Mouse (Mus musculus) midbrain, embryonic 12.5 days (tissue): ENCODE measurements around the gene Rapgef2. TPM values are rescaled to one million over a fixed set of nuclear protein-coding genes. Genes with fewer than 3 reads are reported as not detected.

Experiments used
- ATAC-seq: fragments of 200-750 bp; cut with Nextera tagmentation; 2 replicates; pipeline ENCODE4 v1.8.0; 2017; ENCODE audit warnings: low read depth, moderate TSS enrichment, moderate library complexity; ENCODE audit not compliant: low FRiP score
- H3K27ac ChIP-seq: fragments of 300-500 bp; sonication (generic); replicated peaks from 2 replicates; pipeline ENCODE4 v1.5.1; 2016; ENCODE audit warnings: mild to moderate bottlenecking
- H3K27me3 ChIP-seq: fragments of 300-500 bp; sonication (generic); 2 replicates; pipeline ENCODE4 v1.6.1; 2016; ENCODE audit warnings: mild to moderate bottlenecking
- H3K36me3 ChIP-seq: fragments of 300-500 bp; sonication (generic); 2 replicates; pipeline ENCODE4 v1.6.1; 2016
- H3K4me1 ChIP-seq: fragments of 300-500 bp; sonication (generic); 2 replicates; pipeline ENCODE4 v1.6.1; 2016
- H3K4me2 ChIP-seq: fragments of 300-500 bp; sonication (generic); replicated peaks from 2 replicates; pipeline ENCODE4 v1.6.1; 2016; ENCODE audit warnings: mild to moderate bottlenecking, moderate library complexity
- H3K4me3 ChIP-seq: fragments of 300-500 bp; sonication (generic); 2 replicates; pipeline ENCODE4 v1.5.1; 2016; ENCODE audit warnings: mild to moderate bottlenecking
- H3K9ac ChIP-seq: fragments of 300-500 bp; sonication (generic); replicated peaks from 2 replicates; pipeline ENCODE4 v1.6.1; 2016; ENCODE audit warnings: mild to moderate bottlenecking, moderate library complexity
- H3K9me3 ChIP-seq: fragments of 300-500 bp; sonication (generic); 2 replicates; pipeline ENCODE4 v1.6.1; 2016; ENCODE audit warnings: mild to moderate bottlenecking
- WGBS: fragments of 180-500 bp; shearing (Covaris S2); methylation state at CpG from one replicate; pipeline ENCODE4 v1.1.7; 2016; 5-methylcytosine and 5-hydroxymethylcytosine counted together
- polyA plus RNA-seq: library from polyadenylated mRNA; unstranded; fragments of >200 nt; fragmentation: Nextera tagmentation; extraction: Ambion mirVana; gene quantifications from 2 replicates; pipeline ENCODE4 v1.2.1, GENCODE M21; 2016

Rapgef2 gene
- polyA plus RNA-seq, 1 experiment from 2014 or later = 9.7 TPM

DNA sequence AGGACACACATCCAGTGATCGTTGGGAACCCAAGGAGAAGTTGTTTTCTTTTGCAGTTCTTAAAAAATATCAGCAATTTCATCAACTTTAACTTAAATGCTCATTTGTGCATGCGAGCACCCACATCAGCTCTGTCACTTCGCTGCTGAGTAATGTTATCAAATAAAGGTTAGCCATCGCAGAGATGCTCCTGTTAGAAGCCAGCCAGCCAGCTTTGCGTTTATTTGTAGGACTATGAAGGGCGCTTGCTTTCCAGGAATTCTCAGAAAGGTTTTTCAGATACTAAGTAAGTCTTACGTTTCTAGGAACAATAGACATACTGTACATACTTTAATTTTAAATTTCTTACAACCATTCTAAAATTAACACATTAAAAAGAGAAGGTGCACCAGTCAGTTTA lies 185.5 kb downstream of the Rapgef2 start:
- Histone ChIP-seq H3K9ac (no peak overlapping the region), H3K27me3 (no peaks in the 10 kb centered on the region), H3K27ac (no peak overlapping the region), H3K4me1 (no peaks in the 10 kb centered on the region), H3K9me3 (no peaks in the 10 kb centered on the region), H3K36me3 (peaks cover 11% of the 10 kb centered on the region), H3K4me2 (no peak overlapping the region), H3K4me3 (no peak overlapping the region)
- no peak for ATAC-seq
- 95% methylated on average over 7 of the region's 7 CpGs for WGBS

DNA sequence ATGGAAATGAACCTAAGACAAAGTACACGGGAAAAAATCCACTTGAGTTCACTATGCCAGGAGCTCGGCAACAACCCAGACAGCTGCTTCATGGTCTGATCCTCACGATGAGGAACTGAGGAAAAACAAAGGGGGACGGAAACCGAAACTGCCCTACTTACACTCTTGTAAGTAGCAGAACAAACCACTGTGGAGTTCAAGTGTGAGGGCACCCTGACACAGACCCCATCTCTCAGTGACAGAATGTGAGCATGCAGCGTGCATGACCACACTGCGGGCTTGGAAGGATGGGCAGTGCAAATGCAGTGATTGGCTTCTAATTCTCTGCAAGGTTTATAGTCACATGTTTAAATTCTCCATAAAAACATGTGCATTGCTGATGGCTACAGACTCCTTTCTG lies 197.2 kb downstream of the Rapgef2 start:
- peaks cover 58% of the 10 kb centered on the region for H3K36me3 ChIP-seq
- no peak overlapping the region for H3K4me3 ChIP-seq
- no peaks in the 10 kb centered on the region for H3K9me3 ChIP-seq
- no peaks in the 10 kb centered on the region for H3K4me1 ChIP-seq
- H3K4me2 ChIP-seq = no peak overlapping the region
- no peak for ATAC-seq
- no peaks in the 10 kb centered on the region for H3K27me3 ChIP-seq
- 82% methylated on average over 7 of the region's 7 CpGs for WGBS
- H3K9ac ChIP-seq = no peak overlapping the region
- H3K27ac ChIP-seq = no peak overlapping the region

DNA sequence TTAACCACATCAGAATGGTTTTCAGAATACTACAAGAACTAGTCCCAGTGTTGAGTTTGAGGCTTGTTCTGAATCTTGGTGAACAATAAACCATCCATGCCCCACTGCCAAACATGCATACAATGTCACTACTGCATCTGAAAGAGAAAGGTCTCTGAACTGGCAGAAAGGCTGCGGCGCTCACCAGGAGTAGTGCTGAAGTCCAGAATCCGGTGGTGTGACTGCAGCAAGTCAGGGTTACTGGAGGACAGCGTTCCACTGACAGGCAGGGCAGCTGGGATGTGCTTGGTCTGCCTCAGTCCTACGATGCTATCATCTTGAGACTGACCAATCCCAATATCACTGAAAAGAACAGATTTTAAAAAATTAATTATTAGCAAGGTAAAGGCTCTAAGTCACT lies 197.9 kb downstream of the Rapgef2 start:
- WGBS = 93% methylated on average over 5 of the region's 5 CpGs
- Histone ChIP-seq H3K4me2 (no peak overlapping the region), H3K4me3 (no peak overlapping the region), H3K36me3 (peaks cover 58% of the 10 kb centered on the region), H3K27me3 (no peaks in the 10 kb centered on the region), H3K9ac (no peak overlapping the region), H3K9me3 (no peaks in the 10 kb centered on the region), H3K4me1 (no peaks in the 10 kb centered on the region), H3K27ac (no peak overlapping the region)
- no peak for ATAC-seq

- no peak overlapping the region for H3K4me3 ChIP-seq
- peaks cover 53% of the 10 kb centered on the region for H3K36me3 ChIP-seq
- H3K4me1 ChIP-seq = no peaks in the 10 kb centered on the region
Observed at GRCm38 (mm10) chr3:79086282-79086681, 200.0 kb downstream of the Rapgef2 start.

DNA sequence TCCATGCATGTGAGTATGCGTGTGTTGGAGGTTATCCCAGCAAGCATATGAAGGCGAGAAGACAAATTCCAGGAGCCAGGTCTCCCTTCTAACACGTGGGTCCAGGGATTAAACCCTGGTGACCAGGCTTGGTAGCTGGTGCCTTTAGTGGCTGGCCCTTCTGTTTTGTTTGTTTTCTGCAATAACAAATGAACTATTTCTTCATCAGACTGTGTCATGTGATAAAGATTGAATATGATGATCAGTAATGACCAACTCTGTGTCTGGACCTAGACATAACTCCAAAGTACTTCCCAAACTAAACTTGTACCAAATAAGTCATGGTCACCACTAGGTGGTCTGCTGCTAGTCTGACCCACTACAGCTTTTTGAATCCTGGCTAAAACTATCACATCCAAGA lies 202.4 kb downstream of the Rapgef2 start:
- no peaks in the 10 kb centered on the region for H3K9me3 ChIP-seq
- ATAC-seq = no peak
- H3K4me1 ChIP-seq = no peaks in the 10 kb centered on the region
- no peak overlapping the region for H3K9ac ChIP-seq
- 95% methylated on average over 3 of the region's 3 CpGs for WGBS
- H3K27ac ChIP-seq = no peak overlapping the region
- no peak overlapping the region for H3K4me2 ChIP-seq
- H3K4me3 ChIP-seq = no peak overlapping the region
- peaks cover 62% of the 10 kb centered on the region for H3K36me3 ChIP-seq
- no peaks in the 10 kb centered on the region for H3K27me3 ChIP-seq

More at GRCm38 (mm10) chr3:79086282-79086681, 200.0 kb downstream of the Rapgef2 start:
- Histone ChIP-seq H3K9me3 (no peaks in the 10 kb centered on the region), H3K27me3 (no peaks in the 10 kb centered on the region), H3K4me2 (no peak overlapping the region), H3K9ac (no peak overlapping the region), H3K27ac (no peak overlapping the region)
- ATAC-seq = no peak
- WGBS = 83% methylated on average over 4 of the region's 4 CpGs

DNA sequence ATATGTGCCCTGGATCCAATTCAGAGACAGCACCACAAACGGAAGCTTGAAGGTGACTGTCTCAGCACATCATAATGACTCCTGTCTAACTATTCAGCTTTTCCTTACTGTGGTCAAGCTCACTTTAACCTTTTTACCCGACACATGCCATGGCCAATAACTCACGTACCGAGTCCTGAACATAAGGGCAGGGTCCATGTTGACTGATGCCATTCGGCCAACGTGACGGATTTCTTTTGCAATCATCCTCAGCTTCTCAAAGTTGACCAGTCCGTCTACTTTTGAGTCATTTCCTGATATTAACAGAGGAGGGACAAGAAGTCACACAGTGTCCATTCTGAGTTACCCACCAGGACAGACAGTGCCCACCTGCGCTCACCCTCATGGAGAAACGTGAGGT lies 203.3 kb downstream of the Rapgef2 start:
- WGBS = 95% methylated on average over 10 of the region's 10 CpGs

GRCm38 (mm10) chr3:79079076-79079475 lies 207.2 kb downstream of the Rapgef2 start:
- Histone ChIP-seq H3K9ac (no peak overlapping the region), H3K36me3 (peaks cover 40% of the 10 kb centered on the region), H3K4me3 (no peak overlapping the region), H3K27ac (no peak overlapping the region), H3K27me3 (no peaks in the 10 kb centered on the region), H3K9me3 (no peaks in the 10 kb centered on the region), H3K4me2 (no peak overlapping the region), H3K4me1 (no peaks in the 10 kb centered on the region)
- ATAC-seq = no peak
- 88% methylated on average over 3 of the region's 3 CpGs for WGBS

More for the DNA sequence above, 203.3 kb downstream of the Rapgef2 start:
- Histone ChIP-seq H3K27ac (no peak overlapping the region), H3K27me3 (no peaks in the 10 kb centered on the region), H3K4me2 (no peak overlapping the region), H3K36me3 (peaks cover 65% of the 10 kb centered on the region), H3K9me3 (no peaks in the 10 kb centered on the region), H3K4me3 (no peak overlapping the region), H3K4me1 (no peaks in the 10 kb centered on the region), H3K9ac (no peak overlapping the region)
- no peak for ATAC-seq

- WGBS = 81% methylated on average over 3 of the region's 3 CpGs
- H3K27me3 ChIP-seq = no peaks in the 10 kb centered on the region
- H3K4me2 ChIP-seq = no peak overlapping the region
- no peak overlapping the region for H3K27ac ChIP-seq
- H3K36me3 ChIP-seq = peaks cover 22% of the 10 kb centered on the region
- no peak overlapping the region for H3K9ac ChIP-seq
- H3K9me3 ChIP-seq = no peaks in the 10 kb centered on the region
- no peak overlapping the region for H3K4me3 ChIP-seq
- no peak for ATAC-seq
- no peaks in the 10 kb centered on the region for H3K4me1 ChIP-seq
Observed at GRCm38 (mm10) chr3:79074970-79075369, 211.3 kb downstream of the Rapgef2 start.

DNA sequence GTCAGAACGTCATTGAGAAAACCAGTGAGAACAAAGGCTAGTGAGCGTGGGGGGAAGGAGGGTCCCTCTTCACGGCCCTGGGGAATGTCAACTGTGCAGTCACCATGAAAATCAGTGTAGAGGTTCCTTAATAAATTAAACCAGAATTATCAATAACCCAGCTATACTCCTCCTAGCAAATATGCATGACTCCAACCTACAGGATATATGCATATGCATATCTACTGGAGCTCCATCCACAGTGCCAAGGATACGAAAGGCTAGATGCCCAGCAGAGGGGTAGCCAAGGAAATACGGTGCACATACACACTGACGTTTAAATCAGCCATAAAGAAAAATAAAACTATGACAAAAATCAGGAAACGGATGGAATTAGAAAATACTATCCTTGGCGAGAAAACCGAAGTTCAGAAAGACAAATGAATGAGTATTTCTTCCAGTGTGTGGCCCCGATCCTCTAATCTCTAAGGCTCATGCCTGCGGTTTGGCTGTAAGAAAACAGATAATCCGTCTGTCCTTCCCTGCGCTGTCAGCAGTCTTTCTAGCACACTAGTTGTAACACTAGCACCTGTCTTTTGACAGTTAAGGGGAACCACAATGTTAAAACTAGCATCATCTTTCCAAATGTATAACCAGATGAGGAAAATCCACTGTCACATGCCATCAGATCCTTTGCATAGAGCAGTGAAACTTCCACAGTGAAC lies 212.6 kb downstream of the Rapgef2 start:
- H3K27me3 ChIP-seq = no peaks in the 10 kb centered on the region
- H3K4me2 ChIP-seq = no peak overlapping the region
- no peaks in the 10 kb centered on the region for H3K4me1 ChIP-seq
- no peak for ATAC-seq
- 86% methylated on average over 13 of the region's 13 CpGs for WGBS
- H3K4me3 ChIP-seq = no peak overlapping the region
- H3K9ac ChIP-seq = no peak overlapping the region
- H3K36me3 ChIP-seq = peaks cover 28% of the 10 kb centered on the region
- no peaks in the 10 kb centered on the region for H3K9me3 ChIP-seq
- no peak overlapping the region for H3K27ac ChIP-seq

GRCm38 (mm10) chr3:79071561-79071960 lies 214.8 kb downstream of the Rapgef2 start:
- H3K27me3 ChIP-seq = no peaks in the 10 kb centered on the region
- no peak for ATAC-seq
- H3K9me3 ChIP-seq = no peaks in the 10 kb centered on the region
- H3K9ac ChIP-seq = no peak overlapping the region
- peaks cover 32% of the 10 kb centered on the region for H3K36me3 ChIP-seq
- H3K27ac ChIP-seq = no peak overlapping the region
- H3K4me3 ChIP-seq = no peak overlapping the region
- H3K4me2 ChIP-seq = no peak overlapping the region
- no peaks in the 10 kb centered on the region for H3K4me1 ChIP-seq
- 70% methylated on average over 5 of the region's 7 CpGs for WGBS

- no peak for ATAC-seq
- H3K9ac ChIP-seq = no peak overlapping the region
- H3K9me3 ChIP-seq = no peaks in the 10 kb centered on the region
- no peak overlapping the region for H3K4me2 ChIP-seq
- 91% methylated on average over 10 of the region's 10 CpGs for WGBS
- H3K27me3 ChIP-seq = no peaks in the 10 kb centered on the region
- H3K27ac ChIP-seq = no peak overlapping the region
- peaks cover 40% of the 10 kb centered on the region for H3K36me3 ChIP-seq
- H3K4me3 ChIP-seq = no peak overlapping the region
- H3K4me1 ChIP-seq = no peaks in the 10 kb centered on the region
Observed at GRCm38 (mm10) chr3:79069891-79070290, 216.4 kb downstream of the Rapgef2 start.

DNA sequence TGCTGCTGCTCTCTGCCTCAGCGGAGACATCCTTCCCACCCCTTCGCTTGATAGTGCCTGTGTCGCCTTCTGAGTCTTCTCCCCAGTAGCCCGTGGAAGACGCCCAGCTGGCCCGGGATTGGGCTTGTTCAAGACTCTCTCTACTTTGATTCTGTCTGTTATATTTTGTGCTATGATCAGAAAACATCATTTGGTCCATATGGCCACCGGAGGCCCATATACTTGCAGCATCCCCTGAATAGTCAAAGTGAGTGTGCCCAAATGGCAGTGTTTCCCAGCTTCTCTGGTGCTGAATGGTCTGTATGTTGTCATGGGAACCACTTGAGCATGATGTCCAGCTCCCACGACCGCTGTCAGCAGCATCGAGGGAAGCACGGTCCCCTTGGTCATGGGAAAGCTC lies 217.3 kb downstream of the Rapgef2 start:
- Histone ChIP-seq H3K36me3 (peaks cover 44% of the 10 kb centered on the region), H3K4me2 (no peak overlapping the region), H3K27me3 (no peaks in the 10 kb centered on the region), H3K9me3 (no peaks in the 10 kb centered on the region), H3K27ac (no peak overlapping the region), H3K4me3 (no peak overlapping the region), H3K4me1 (no peaks in the 10 kb centered on the region), H3K9ac (no peak overlapping the region)
- no peak for ATAC-seq
- 80% methylated on average over 11 of the region's 11 CpGs for WGBS
